Mouse (Mus musculus): ENCODE data around the gene Gfpt1. TPM values are rescaled to one million over a fixed set of nuclear protein-coding genes. Genes with fewer than 3 reads are reported as not detected.

The Gfpt1 gene
- polyA plus RNA-seq, 1 experiment from 2014 or later = 20.0 TPM

GRCm38 (mm10) chr6:87069195-87069900 is 26.7 kb downstream of the Gfpt1 start:
- H3K36me3 ChIP-seq (replicated peaks; ENCODE audit: control insufficient read depth, insufficient read depth, low read depth, low read length) = peaks cover 4% of the 10 kb centered on the region

DNA sequence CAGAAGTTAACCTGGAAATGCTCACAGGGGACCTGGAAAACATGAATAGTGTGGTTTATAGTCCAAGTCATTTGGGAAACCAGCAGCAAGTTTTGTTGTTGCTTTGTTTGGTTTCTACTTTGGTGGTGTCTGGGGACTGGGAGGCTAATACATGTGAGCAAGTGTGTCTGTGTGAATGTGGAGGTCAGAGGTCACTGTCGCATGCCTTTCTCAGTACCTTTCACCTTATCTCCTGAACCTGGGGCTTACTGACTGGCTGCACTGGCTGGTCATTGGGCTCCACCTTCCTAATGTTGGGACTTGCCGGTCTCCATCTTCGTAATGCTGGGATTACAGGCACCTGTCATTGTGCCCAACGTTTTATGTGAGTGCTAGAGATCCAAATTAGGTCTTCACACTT is 28.0 kb downstream of the Gfpt1 start:
- no peak overlapping the region for H3K27ac ChIP-seq (replicated peaks; ENCODE audit: low read depth, low read length)
- no peaks in the 10 kb centered on the region for H3K4me1 ChIP-seq (ENCODE audit: control insufficient read depth, insufficient read depth, low read length)
- no peak overlapping the region for H3K9ac ChIP-seq (replicated peaks; ENCODE audit: low read length)
- H3K4me2 ChIP-seq (ENCODE audit: low read depth, low read length) = no peak overlapping the region
- H3K36me3 ChIP-seq (replicated peaks; ENCODE audit: control insufficient read depth, insufficient read depth, low read depth, low read length) = peaks cover 4% of the 10 kb centered on the region
- ATAC-seq (replicated peaks; ENCODE audit: insufficient number of reproducible peaks, low FRiP score, low TSS enrichment, low read depth) (no peak), DNase-seq (ENCODE audit: low spot score) (no peak)
- H3K9me3 ChIP-seq (replicated peaks; ENCODE audit: control insufficient read depth, low read length) = no peaks in the 10 kb centered on the region
- H3K27me3 ChIP-seq (ENCODE audit: control insufficient read depth, insufficient read depth, low read length) = no peaks in the 10 kb centered on the region
- WGBS = 88% methylated on average over 4 of the region's 4 CpGs
- H3K4me3 ChIP-seq (ENCODE audit: low read depth, low read length) = no peak overlapping the region

More at GRCm38 (mm10) chr6:87069195-87069900, 26.7 kb downstream of the Gfpt1 start:
- H3K4me3 ChIP-seq (ENCODE audit: low read depth, low read length) = no peak overlapping the region
- DNase-seq (ENCODE audit: low spot score) (no peak), ATAC-seq (replicated peaks; ENCODE audit: insufficient number of reproducible peaks, low FRiP score, low TSS enrichment, low read depth) (no peak)
- WGBS = 91% methylated on average over 7 of the region's 7 CpGs
- H3K4me1 ChIP-seq (ENCODE audit: control insufficient read depth, insufficient read depth, low read length) = no peaks in the 10 kb centered on the region
- H3K4me2 ChIP-seq (ENCODE audit: low read depth, low read length) = no peak overlapping the region
- H3K9me3 ChIP-seq (replicated peaks; ENCODE audit: control insufficient read depth, low read length) = no peaks in the 10 kb centered on the region
- no peak overlapping the region for H3K9ac ChIP-seq (replicated peaks; ENCODE audit: low read length)
- H3K27me3 ChIP-seq (ENCODE audit: control insufficient read depth, insufficient read depth, low read length) = no peaks in the 10 kb centered on the region
- H3K27ac ChIP-seq (replicated peaks; ENCODE audit: low read depth, low read length) = no peak overlapping the region

DNA sequence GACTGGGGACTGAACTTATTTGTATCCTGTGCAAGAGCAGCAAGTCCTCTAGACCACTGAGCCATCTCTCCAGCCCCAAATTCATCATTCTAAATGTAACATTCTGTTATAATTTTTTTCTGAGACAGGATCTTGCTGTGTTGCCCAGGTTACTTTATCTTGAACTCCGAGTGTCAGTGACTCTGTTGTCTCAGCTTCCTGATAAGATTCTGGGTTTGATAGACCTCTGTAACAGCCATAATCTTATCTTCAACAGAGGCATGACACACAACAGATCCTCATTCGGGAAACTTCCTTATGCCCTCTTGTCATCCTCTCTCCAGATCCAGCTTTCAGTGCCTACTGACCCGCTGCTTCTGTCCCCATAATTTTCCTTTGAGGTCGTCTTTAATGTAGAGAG is 30.1 kb downstream of the Gfpt1 start:
- no peak for ATAC-seq (replicated peaks; ENCODE audit: insufficient number of reproducible peaks, low FRiP score, low TSS enrichment, low read depth)
- Histone ChIP-seq H3K9ac (replicated peaks; ENCODE audit: low read length) (no peak overlapping the region), H3K36me3 (replicated peaks; ENCODE audit: control insufficient read depth, insufficient read depth, low read depth, low read length) (peaks cover 4% of the 10 kb centered on the region), H3K4me2 (ENCODE audit: low read depth, low read length) (no peak overlapping the region), H3K4me1 (ENCODE audit: control insufficient read depth, insufficient read depth, low read length) (no peaks in the 10 kb centered on the region), H3K27ac (replicated peaks; ENCODE audit: low read depth, low read length) (no peak overlapping the region), H3K27me3 (ENCODE audit: control insufficient read depth, insufficient read depth, low read length) (no peaks in the 10 kb centered on the region), H3K4me3 (ENCODE audit: low read depth, low read length) (no peak overlapping the region), H3K9me3 (replicated peaks; ENCODE audit: control insufficient read depth, low read length) (no peaks in the 10 kb centered on the region)
- WGBS = 88% methylated on average over 4 of the region's 4 CpGs
- no peak for DNase-seq (ENCODE audit: low spot score)

- no peak overlapping the region for H3K4me2 ChIP-seq (ENCODE audit: low read depth, low read length)
- H3K36me3 ChIP-seq (replicated peaks; ENCODE audit: control insufficient read depth, insufficient read depth, low read depth, low read length) = no peaks in the 10 kb centered on the region; the same call in 1 of the 2 replicates
- no peaks in the 10 kb centered on the region for H3K4me1 ChIP-seq (ENCODE audit: control insufficient read depth, insufficient read depth, low read length)
- ATAC-seq (replicated peaks; ENCODE audit: insufficient number of reproducible peaks, low FRiP score, low TSS enrichment, low read depth) (no peak), DNase-seq (ENCODE audit: low spot score) (no peak)
- H3K27me3 ChIP-seq (ENCODE audit: control insufficient read depth, insufficient read depth, low read length) = no peaks in the 10 kb centered on the region
- 82% methylated on average over 3 of the region's 3 CpGs for WGBS
- no peak overlapping the region for H3K4me3 ChIP-seq (ENCODE audit: low read depth, low read length)
- no peak overlapping the region for H3K9ac ChIP-seq (replicated peaks; ENCODE audit: low read length)
- H3K27ac ChIP-seq (replicated peaks; ENCODE audit: low read depth, low read length) = no peak overlapping the region
- H3K9me3 ChIP-seq (replicated peaks; ENCODE audit: control insufficient read depth, low read length) = no peaks in the 10 kb centered on the region
These were observed 32.5 kb downstream of the Gfpt1 start for GRCm38 (mm10) chr6:87075092-87075685.

DNA sequence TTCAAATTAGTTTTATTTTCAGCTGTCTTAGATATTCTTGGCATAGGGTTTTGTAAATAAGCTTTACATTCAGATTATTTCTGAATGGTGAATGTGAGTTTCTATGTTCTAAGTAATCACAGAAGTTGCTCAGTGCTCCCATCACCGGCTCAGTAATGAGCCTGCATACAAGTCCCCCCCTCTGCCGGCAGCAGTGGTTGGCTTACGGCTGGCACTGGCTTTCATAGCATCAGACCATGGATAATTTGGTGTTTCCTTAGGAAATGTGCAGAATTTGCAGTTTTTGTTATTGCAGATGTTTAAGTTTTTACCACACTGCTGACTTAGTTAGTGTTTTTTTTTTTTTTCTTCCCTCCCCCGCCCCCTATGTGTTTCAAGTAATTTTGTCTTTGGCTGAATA is 36.8 kb downstream of the Gfpt1 start:
- Histone ChIP-seq H3K4me3 (ENCODE audit: low read depth, low read length) (no peak overlapping the region), H3K36me3 (replicated peaks; ENCODE audit: control insufficient read depth, insufficient read depth, low read depth, low read length) (no peaks in the 10 kb centered on the region; the same call in none of the 2 replicates), H3K9ac (replicated peaks; ENCODE audit: low read length) (no peak overlapping the region), H3K27ac (replicated peaks; ENCODE audit: low read depth, low read length) (no peak overlapping the region), H3K4me1 (ENCODE audit: control insufficient read depth, insufficient read depth, low read length) (no peaks in the 10 kb centered on the region), H3K4me2 (ENCODE audit: low read depth, low read length) (no peak overlapping the region), H3K27me3 (ENCODE audit: control insufficient read depth, insufficient read depth, low read length) (no peaks in the 10 kb centered on the region), H3K9me3 (replicated peaks; ENCODE audit: control insufficient read depth, low read length) (no peaks in the 10 kb centered on the region)
- WGBS = 62% methylated on average over 4 of the region's 4 CpGs
- ATAC-seq (replicated peaks; ENCODE audit: insufficient number of reproducible peaks, low FRiP score, low TSS enrichment, low read depth) (no peak), DNase-seq (ENCODE audit: low spot score) (no peak)

GRCm38 (mm10) chr6:87085026-87085425 is 42.4 kb downstream of the Gfpt1 start:
- Histone ChIP-seq H3K9me3 (replicated peaks; ENCODE audit: control insufficient read depth, low read length) (no peaks in the 10 kb centered on the region), H3K27ac (replicated peaks; ENCODE audit: low read depth, low read length) (no peak overlapping the region), H3K4me1 (ENCODE audit: control insufficient read depth, insufficient read depth, low read length) (no peaks in the 10 kb centered on the region), H3K9ac (replicated peaks; ENCODE audit: low read length) (no peak overlapping the region), H3K4me2 (ENCODE audit: low read depth, low read length) (no peak overlapping the region), H3K4me3 (ENCODE audit: low read depth, low read length) (no peak overlapping the region), H3K36me3 (replicated peaks; ENCODE audit: control insufficient read depth, insufficient read depth, low read depth, low read length) (peaks cover 6% of the 10 kb centered on the region), H3K27me3 (ENCODE audit: control insufficient read depth, insufficient read depth, low read length) (no peaks in the 10 kb centered on the region)
- DNase-seq (ENCODE audit: low spot score) = peak; percentile 16
- ATAC-seq (replicated peaks; ENCODE audit: insufficient number of reproducible peaks, low FRiP score, low TSS enrichment, low read depth) = no peak
- WGBS = 85% methylated on average over 6 of the region's 6 CpGs

- H3K9me3 ChIP-seq (replicated peaks; ENCODE audit: control insufficient read depth, low read length) = no peaks in the 10 kb centered on the region
- no peaks in the 10 kb centered on the region for H3K27me3 ChIP-seq (ENCODE audit: control insufficient read depth, insufficient read depth, low read length)
- WGBS = 93% methylated on average over 5 of the region's 5 CpGs
- no peaks in the 10 kb centered on the region for H3K4me1 ChIP-seq (ENCODE audit: control insufficient read depth, insufficient read depth, low read length)
- no peak overlapping the region for H3K4me2 ChIP-seq (ENCODE audit: low read depth, low read length)
- H3K9ac ChIP-seq (replicated peaks; ENCODE audit: low read length) = no peak overlapping the region
- ATAC-seq (replicated peaks; ENCODE audit: insufficient number of reproducible peaks, low FRiP score, low TSS enrichment, low read depth) (no peak), DNase-seq (ENCODE audit: low spot score) (no peak)
- H3K27ac ChIP-seq (replicated peaks; ENCODE audit: low read depth, low read length) = no peak overlapping the region
- H3K4me3 ChIP-seq (ENCODE audit: low read depth, low read length) = no peak overlapping the region
- peaks cover 6% of the 10 kb centered on the region for H3K36me3 ChIP-seq (replicated peaks; ENCODE audit: control insufficient read depth, insufficient read depth, low read depth, low read length)
These were observed 45.7 kb downstream of the Gfpt1 start for GRCm38 (mm10) chr6:87088356-87088755.

- 80% methylated on average over 3 of the region's 3 CpGs for WGBS
- ATAC-seq (replicated peaks; ENCODE audit: insufficient number of reproducible peaks, low FRiP score, low TSS enrichment, low read depth) (no peak), DNase-seq (ENCODE audit: low spot score) (no peak)
- Histone ChIP-seq H3K9me3 (replicated peaks; ENCODE audit: control insufficient read depth, low read length) (no peaks in the 10 kb centered on the region), H3K27me3 (ENCODE audit: control insufficient read depth, insufficient read depth, low read length) (no peaks in the 10 kb centered on the region), H3K9ac (replicated peaks; ENCODE audit: low read length) (no peak overlapping the region), H3K27ac (replicated peaks; ENCODE audit: low read depth, low read length) (no peak overlapping the region), H3K4me1 (ENCODE audit: control insufficient read depth, insufficient read depth, low read length) (no peaks in the 10 kb centered on the region), H3K4me2 (ENCODE audit: low read depth, low read length) (no peak overlapping the region), H3K36me3 (replicated peaks; ENCODE audit: control insufficient read depth, insufficient read depth, low read depth, low read length) (peaks cover 6% of the 10 kb centered on the region), H3K4me3 (ENCODE audit: low read depth, low read length) (no peak overlapping the region)
These were observed 48.2 kb downstream of the Gfpt1 start for GRCm38 (mm10) chr6:87090877-87091276.

All from embryonic facial prominence, embryonic 11.5 days (tissue).